Mouse (Mus musculus): ENCODE data around the gene Myo16. TPM values are rescaled to one million over a fixed set of nuclear protein-coding genes. Genes with fewer than 3 reads are reported as not detected.

Gene Myo16
- 10 to 100 TPM; 71.4 to 78.7 TPM for total RNA-seq (2021)
- long read RNA-seq, partial matches to known transcripts, result 3 of 16 reads
- long read RNA-seq, other reads (novel, unspliced or antisense), result 13 of 16 reads

DNA sequence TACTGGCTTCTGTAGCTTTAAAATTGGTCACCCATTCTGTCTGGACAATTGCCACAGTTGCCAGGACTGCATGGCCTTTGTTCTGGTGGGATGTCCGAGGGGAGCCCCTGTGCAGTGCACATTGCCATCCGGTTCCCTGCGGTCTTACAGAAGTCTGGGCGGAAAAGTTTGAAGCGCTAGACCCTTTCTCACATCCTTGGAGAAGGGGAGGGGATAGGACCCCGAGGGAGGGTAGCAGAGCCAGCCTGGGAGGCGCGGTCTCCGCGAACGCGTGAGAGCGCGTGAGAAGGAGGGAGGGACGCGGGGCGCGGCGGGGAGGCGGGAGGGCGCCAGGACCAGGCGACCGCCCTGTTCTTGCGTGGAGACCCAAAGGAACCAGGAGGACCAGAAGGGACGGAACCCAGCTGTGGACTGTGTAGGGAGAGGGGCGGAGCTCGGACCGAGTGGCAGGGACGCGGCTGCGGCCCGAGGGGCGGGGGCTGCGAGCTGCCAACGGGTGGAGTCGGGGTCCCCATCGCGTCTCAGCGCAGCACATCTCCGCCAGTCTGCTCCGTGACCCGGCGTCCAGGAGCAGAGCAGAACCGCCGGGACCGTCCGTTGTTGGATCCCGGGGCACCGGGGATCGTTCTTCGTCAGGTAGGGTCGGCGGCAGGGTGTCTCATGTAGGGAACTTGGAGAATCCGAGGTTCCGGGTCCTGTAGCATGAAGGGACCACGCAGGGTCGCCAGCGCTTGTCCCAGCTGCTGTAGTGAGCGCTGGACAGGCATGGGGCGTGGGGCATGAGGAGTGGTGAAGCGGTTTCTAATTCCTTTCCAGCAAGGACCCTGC, at the start of gene Myo16:
TSS of gene Myo16 (plus strand) at position 301 of the 828 bp plus-strand sequence.
- DNase-seq (ENCODE audit: low spot score in 2 of 2), result peak; percentile 45 to 60

- DNase-seq (ENCODE audit: low spot score in 2 of 2), result no peak
Observed at GRCm38 (mm10) chr8:10108516-10109271, 45.0 kb upstream of the Myo16 start.

- no peak for DNase-seq (ENCODE audit: low spot score in 2 of 2)
Observed at GRCm38 (mm10) chr8:10122749-10123148, 31.0 kb upstream of the Myo16 start.

- no peak for DNase-seq (ENCODE audit: low spot score in 2 of 2)
Observed at GRCm38 (mm10) chr8:10123412-10123811, 30.3 kb upstream of the Myo16 start.

GRCm38 (mm10) chr8:10125684-10126083, 28.0 kb upstream of the Myo16 start:
- no peak for DNase-seq (ENCODE audit: low spot score in 2 of 2)

GRCm38 (mm10) chr8:10130513-10131414, 22.9 kb upstream of the Myo16 start:
- no peak for DNase-seq (ENCODE audit: low spot score in 2 of 2)

DNA sequence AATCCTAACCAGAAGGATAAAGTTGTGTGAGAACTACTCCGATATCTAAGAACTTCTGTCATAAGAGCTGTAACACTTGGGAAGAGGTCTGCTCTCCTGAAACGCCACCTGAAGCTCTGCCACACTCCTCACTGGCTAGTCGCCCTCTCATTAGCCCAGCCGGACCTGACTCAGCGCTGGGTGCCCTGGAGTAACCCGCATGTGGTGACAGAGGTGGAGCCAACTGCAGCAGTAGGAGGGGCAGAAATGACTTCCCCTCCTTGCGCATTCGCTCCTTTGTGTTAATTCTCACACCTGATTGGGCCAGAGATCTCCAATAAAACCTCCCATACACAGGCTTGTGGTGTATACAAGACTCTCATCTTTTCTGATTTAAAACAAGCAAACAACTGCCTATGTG, 14.2 kb upstream of the Myo16 start:
- no peak for DNase-seq (ENCODE audit: low spot score in 2 of 2)

DNA sequence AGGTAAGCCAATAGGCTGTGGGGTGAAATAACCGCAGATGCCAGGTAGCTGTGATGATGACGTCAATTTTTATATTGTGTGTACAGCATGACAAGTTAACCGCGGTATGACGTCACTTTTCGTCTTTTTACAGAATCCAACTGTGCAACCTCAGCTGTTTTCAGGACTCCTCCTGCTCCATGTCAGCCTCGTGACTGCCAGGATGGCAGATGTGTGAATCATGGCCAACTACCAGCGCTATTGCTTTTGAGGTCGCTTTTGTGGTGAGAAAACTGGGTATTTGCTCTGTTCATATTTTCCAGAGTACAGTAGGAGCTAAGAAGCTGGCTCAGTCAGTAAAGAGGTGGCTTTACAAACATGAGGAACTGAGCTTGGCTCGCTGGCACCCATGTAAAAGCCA, 9.8 kb upstream of the Myo16 start:
- DNase-seq (ENCODE audit: low spot score in 2 of 2), result no peak

GRCm38 (mm10) chr8:10151692-10152247, 1.9 kb upstream of the Myo16 start:
- DNase-seq (ENCODE audit: low spot score in 2 of 2), result no peak

GRCm38 (mm10) chr8:10154439-10154745, 681 bp downstream of the Myo16 start:
- DNase-seq (ENCODE audit: low spot score in 2 of 2), result no peak

DNA sequence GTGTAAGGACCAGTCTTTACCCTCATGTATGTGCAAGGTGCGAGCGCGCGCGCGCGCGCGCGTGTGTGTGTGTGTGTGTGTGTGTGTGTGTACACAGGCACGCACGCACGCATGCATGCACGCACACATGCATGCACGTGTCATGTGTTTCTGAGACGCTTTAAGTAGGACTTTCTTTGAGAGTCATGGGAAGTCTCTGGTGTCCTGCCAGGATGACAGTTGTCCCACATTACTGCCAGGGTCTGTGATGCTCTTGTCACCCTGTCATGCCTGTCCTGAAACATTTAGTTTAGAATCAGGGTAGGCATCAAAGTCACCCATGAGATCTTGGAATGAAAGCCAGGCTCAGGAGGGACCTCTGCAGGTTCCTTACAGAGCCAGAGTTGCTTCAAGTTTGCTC, 1.4 kb downstream of the Myo16 start:
- no peak for DNase-seq (ENCODE audit: low spot score in 2 of 2)

DNA sequence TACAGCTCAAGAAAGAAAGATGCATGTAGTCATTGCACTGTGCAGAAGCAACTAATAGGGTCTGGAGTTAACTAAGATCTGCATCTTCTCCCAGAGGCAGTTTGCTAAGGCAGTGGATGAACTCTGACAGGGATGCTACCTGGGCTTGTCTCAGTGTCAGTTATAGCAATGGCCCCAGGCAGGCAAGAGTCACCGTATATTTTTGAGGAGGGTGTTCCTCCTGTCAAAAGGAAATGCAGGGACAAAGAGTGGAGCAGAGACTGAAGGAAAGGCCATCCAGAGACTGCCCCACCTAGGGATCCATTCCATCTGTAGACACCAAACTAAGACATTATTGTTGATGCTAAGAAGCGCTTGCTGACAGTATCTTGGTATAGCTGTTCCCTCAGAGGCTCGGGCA, 7.4 kb downstream of the Myo16 start:
- DNase-seq (ENCODE audit: low spot score in 2 of 2), result no peak

DNA sequence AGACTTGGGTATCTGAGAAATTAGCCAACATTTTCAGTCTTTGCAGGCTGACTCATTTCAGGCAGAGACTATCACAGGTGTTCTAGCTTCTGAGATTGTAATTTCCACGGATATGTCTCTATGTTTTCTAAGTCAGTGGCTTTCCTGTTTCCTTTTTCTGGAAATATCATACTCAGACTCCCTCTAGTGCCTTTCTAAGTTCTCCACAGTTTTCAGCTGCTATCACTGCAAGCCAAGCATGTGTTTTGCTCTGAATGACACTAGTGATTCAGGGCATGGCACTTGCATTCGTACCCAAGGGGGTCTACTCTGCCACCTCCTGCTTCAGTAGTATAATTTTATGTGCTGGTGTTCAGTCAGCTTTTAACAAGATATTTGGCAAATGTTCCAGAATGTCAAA, 11.2 kb downstream of the Myo16 start:
- no peak for DNase-seq (ENCODE audit: low spot score in 2 of 2)

DNA sequence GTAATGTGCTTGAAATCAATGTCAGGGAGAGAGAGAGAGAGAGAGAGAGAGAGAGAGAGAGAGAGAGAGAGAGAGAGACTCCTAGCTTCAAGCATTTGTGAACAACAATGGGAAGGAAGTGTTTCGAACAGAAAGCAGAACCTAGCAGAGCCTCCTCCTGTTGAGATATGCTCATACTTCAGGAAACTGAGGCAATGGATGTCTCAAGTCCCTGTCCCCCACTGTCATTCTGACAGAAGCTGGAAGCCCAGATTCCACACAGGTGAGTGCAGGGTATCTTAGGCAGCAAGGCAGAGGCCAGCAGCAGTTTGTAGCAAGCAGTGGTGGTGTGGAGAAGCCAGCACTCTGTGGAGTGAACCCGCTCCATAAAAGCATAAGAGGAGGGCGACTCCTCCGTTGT, 14.6 kb downstream of the Myo16 start:
- no peak for DNase-seq (ENCODE audit: low spot score in 2 of 2)

- no peak for DNase-seq (ENCODE audit: low spot score in 2 of 2)
Observed at GRCm38 (mm10) chr8:10169894-10170293, 16.2 kb downstream of the Myo16 start.

DNA sequence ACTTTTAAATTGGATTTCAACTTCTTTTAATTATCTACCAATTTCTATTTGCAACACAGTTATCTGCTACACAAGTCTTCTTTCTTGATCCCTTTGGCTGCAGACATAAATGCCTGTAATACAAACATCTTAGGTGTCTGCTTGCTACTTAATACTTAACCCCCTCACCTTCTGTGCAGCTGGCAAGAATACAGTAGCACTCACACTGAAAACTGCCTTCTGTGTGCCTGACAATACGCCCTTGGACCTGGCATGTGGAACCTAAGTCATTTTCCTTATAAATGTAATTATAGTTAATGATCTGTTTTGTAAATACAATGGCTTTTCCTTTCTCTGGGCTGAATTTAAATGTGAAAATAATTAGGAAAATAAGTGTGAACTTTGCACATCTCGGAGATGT, 17.6 kb downstream of the Myo16 start:
- DNase-seq (ENCODE audit: low spot score in 2 of 2), result no peak

GRCm38 (mm10) chr8:10172278-10172677, 18.6 kb downstream of the Myo16 start:
- DNase-seq (ENCODE audit: low spot score in 2 of 2), result no peak

DNA sequence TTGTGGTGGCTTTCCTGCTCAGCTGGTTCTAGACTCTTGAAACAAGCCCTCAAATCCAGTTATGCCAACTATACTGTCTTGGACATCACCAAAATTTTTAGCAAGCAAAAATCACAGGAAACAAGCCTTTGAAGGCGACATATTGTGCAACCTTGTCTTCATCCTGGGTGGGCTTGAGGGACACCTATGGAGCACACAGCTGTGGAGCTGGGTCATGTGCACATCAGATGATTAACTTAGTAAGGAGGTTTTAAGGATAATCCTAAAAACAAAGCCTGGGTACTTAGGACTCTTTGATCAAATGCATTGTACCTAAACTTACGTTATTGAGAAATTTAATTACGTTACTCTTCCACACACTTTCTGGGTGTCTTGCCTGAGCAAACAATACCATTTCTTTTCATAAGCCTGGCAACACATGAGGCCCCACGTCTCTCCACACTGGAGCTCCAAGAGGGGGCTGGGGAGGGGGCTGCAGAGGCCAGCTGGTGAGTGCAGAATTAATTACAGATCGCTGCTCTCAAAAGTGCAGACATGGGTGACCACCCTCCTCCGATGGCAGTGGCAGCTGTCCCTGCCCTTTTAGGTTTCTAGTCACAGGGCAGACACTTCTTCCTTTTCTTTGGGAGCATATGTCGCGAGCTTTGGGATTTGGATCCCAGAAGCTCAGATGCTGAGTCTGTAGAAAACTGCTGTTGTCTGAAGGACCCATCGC, 19.5 kb downstream of the Myo16 start:
- no peak for DNase-seq (ENCODE audit: low spot score in 2 of 2)

DNA sequence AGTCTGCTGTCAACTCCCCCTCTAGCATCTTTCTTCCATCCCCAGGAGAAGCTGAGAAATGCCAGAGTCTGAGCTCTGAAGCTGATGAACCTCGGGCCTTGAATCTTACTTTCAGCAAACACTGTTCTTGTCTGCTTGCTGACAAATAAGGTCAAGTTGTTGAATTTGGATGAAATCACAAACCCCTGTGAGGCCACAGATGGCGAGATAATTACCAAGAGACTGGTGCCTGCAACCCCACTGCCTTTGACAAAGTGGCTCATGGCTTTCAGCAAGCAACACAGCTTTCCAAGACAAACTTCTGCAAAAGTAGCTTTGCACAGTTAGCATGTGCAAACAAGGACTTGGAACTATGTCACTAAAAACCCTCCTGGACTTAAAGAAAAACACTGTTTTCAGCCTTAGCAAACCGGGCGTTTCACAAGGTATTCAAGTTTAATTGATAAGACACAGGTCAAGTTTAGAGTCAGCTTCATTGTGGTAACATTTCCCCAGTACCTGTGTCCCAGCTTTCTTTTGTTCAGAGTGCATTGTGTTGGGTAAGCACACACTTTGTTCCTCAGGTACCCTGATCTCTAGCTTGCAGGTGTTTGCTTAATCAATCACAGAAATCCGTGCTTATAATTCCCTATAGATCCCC, 20.6 kb downstream of the Myo16 start:
- DNase-seq (ENCODE audit: low spot score in 2 of 2), result no peak
